Mouse (Mus musculus): ENCODE results near the gene Elf4.
A peak's percentile ranks its signal among the peaks of the same experiment; 100 is the strongest.

DNA sequence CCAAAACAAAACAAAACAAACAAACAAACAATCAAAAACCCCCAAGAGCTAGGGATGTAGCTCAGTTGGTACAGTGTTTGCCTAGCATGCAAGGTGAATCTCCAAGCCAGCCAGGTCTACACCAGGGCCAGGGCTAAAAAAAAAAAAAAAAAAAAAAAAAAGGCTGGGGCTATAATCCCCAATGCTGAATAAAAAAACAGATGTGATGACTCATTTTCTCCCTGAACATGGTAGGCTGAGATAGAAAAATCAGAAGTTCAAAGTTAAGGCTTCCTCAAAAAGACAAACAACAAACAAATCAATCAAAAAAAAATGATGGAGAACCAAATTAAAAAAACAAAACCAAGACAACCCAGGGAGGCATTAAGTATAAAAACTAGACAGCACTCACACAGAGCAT, 33.8 kb downstream of the Elf4 start:
- TF ChIP-seq TBP (conservative IDR thresholded peaks at IDR 0.05; ENCODE audit: low read depth, low read length) = no peak
- TF ChIP-seq CTCF (conservative IDR thresholded peaks at IDR 0.05 in 1 of 2, IDR thresholded peaks at IDR 0.05 in 1 of 2; ENCODE audit: low read depth in 2 of 2, low read length in 2 of 2) = no peak
- peak; percentile 92 for TF ChIP-seq ZNF384 (IDR thresholded peaks at IDR 0.05; ENCODE audit: low read depth, low read length)
- no peak for TF ChIP-seq NELFE (IDR thresholded peaks at IDR 0.05; ENCODE audit: low read depth, low read length)
